Mouse (Mus musculus): ENCODE results near the gene Olfm3.

DNA sequence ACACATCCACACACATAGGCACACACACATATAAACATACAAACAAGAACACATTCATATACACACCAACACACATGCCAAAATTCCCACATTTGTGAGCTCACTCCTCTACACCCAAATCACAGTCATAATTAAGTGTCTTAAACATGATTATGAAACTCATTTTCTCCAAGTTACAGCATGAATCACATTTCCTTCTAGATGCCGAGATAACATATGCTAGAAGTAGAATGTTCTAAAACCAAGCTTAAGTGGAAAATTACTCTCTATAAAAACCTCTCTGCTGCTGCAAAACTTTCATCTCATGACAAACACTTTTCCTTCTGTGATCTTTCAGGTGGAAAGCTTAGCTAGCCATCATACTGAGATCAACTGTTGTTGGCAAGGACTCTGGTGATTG is 195.7 kb downstream of the Olfm3 start:
- TF ChIP-seq CTCF (IDR thresholded peaks at IDR 0.05; ENCODE audit: low read depth, low read length) (no peak), POLR2A (IDR thresholded peaks at IDR 0.05; ENCODE audit: borderline replicate concordance, low read depth, low read length) (no peak)

Measured in bone marrow macrophage, adult 2 months (primary cell).